Mouse (Mus musculus): Measurements from ENCODE around the gene Chchd3. TPM values are rescaled to one million over a fixed set of nuclear protein-coding genes. Genes with fewer than 3 reads are reported as not detected.

Chchd3 gene
- total RNA-seq, 2 experiments from 2014 or later = 173 to 251 TPM

DNA sequence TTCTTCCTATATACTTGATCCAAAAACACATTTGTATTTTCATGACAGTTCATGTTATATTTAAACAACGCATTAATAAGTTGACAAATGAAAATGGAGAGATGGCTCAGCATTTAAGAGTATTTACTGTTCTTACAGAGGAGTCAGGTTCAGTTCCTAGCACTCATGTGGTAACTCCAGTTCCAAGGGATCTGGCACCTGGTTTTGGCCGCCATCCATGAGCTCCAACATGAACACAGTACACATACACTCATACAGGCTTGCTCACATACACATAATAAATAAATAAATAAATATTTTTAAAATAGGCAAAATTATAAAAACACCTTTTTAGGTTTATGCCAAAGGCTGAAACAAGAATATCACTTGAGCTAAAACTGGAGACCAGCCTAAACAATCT lies 35.0 kb downstream of the Chchd3 start:
- DNase-seq (ENCODE audit: low spot score in 2 of 2) = no peak

DNA sequence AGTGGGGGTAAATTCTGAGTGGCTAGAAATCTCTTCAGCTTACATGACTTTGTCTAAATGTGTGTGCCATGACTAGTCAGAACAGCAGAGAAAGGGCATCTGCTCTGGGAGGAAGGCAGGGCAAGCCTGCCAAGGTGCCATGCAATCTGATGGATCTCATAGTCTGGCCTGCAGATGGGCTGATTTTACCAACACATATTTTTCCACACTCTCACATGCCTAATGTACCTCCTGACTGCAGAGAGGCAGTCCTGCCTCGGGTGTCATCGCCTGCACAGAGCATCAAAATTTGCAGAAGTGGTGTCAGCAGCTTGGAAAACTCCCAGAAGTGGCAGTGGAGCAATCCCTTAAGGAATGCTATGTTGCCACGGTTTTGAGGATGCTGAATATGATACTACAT lies 55.5 kb downstream of the Chchd3 start:
- no peak for DNase-seq (ENCODE audit: low spot score in 2 of 2)

DNA sequence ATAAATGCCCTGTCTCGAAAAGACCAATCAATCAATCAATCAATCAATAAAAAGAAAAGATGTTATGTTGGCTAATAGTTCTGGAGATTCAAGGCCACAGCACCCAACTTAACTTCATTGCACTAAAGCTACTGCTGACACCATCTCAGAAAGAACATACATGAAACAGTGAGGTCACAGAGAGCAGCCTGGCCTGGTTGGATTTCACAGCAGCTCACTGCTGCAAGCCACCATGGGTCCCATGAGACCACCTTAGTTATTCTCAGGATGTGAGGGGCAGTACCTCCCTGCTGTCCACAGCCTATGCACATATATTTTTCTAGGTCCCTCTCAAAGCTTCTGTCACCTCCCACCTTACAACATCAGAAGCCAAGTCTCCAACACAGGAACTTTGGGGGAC lies 57.1 kb downstream of the Chchd3 start:
- no peak for DNase-seq (ENCODE audit: low spot score in 2 of 2)

DNA sequence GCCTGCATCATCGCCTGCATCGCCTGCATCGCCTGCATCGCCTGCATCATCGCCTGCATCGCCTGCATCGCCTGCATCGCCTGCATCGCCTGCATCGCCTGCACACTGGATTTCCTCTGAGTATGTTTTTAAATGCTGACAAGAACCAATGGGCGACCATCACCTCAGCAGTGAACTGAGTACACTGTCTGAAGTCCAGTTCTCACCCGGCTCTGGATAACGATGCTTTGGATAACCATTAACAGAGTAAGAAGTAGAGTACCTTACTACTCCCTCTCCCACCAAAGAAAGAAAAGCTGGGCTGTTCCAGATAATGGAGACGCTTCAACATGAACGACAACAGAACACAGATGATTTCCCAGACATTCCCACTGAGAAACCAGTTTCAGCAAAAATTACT lies 58.8 kb downstream of the Chchd3 start:
- DNase-seq (ENCODE audit: low spot score in 2 of 2) = no peak

DNA sequence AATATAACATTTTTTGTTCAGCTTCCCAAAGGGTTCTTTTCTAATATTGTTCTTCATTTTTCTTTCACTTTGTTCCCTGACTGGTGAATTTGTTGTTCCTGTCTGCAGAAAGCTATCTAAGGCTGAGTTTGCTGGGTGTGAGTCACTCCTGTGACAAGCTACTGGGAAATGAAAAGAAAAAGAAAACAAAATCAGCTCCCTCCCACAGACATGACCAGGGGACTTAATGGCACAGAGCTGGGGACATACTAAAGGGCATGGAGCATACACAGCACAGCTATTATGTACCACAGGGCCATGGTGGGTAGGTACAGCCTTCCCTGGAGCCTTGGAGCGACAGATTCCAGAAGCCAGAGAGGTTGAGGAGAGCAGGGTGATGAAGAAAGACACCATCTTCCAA lies 63.5 kb downstream of the Chchd3 start:
- no peak for DNase-seq (ENCODE audit: low spot score in 2 of 2)

DNA sequence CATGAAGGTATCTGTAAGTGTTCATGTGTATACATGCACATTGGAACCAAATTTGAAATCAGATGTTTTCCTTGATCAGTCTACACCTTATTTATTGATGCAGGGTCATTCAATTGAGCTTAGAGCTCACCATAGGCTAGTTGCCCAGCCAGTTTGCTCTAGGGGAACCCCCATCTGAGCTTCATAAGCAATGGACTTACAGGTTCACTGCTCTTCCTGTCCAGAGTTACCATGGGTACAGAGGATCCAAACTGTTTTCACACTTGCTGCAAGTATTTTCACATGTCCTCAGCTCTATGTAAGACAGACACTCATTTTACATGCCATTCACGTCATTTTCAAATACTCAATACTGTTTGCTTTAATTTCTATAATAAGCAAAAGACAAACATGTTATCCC lies 66.2 kb downstream of the Chchd3 start:
- no peak for DNase-seq (ENCODE audit: low spot score in 2 of 2)

DNA sequence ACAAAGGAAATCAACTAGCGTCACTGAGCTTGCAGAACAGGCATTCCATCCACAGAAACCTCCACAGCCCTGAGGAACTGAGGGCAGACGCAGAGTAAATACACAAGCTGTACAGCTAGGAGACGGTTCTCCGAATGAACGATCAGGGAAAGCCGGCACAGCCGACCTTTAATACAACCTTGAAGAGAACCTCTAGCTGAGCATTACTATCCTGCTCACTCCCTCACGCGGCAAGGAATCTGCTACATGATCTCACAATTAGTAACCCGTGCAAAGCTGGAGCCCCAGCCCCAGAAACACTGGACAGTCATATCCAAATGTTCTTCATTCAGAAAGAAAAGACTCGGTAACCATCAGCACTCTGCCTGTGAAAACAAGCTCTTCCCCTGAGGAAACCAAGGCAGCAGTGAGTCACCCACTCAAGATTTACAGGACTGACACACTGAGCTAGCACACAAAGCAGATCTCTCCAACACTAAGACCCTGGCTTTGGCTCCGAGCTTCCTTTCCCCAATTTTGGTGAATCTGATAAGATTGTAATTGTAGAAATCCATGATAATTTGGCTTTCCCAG lies 69.9 kb downstream of the Chchd3 start:
- DNase-seq (ENCODE audit: low spot score in 2 of 2) = peak in 1 of 2 experiments; percentile 7

DNA sequence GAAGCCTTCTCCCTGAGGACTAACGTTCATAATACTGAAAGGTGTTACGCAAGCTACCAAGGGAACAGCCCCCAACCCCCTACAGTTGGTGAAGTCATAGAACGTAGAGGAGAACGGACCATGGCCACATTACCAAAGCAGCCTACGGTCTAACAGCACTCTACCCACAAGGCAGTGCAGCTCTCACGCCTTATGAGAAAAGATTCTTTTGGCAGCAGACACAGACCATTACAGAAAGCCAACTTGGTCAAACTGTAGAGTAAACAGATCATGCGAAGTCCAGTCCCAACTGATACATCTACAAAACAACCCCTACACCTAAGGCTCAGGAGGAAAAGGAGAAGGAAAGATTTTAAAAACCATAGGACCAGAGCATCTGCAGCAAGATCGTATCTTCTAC lies 71.5 kb downstream of the Chchd3 start:
- DNase-seq (ENCODE audit: low spot score in 2 of 2) = no peak

DNA sequence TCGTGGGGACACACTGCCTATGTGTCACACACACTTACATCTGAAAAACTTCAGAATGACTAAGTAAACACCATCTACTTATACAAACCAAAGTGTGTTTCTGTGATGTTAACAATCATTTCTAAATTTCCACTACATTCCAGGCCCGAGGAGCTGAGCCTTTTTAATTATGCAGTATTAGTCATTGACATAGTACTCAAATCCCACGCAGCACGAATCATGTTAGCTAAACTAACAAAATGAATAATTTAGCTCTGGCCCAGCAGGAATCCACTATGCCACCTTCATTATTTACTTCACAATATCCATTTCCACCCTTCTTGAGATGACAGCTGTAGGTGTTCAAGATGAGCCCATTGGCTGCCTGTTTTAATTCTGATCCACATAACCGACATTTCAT lies 76.2 kb downstream of the Chchd3 start:
- DNase-seq (ENCODE audit: low spot score in 2 of 2) = no peak

DNA sequence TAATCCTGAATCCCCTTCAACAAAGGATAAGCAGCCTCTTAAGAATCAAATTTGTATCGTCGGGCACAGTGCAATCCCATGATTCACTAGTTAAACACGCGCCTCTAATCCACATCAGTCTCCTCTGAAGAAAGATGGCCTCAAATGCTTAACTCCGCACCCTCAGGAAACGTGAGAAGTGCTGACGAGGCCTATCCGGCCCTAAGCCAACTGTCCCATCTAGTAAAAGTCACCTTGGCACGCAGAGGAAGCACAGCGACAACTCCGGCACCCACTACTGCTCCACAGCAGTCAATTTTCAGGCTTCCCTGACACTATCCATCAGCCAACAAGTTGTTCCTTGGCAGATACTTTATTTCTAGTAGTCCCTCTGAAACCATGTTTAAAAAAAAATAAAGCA lies 78.8 kb downstream of the Chchd3 start:
- DNase-seq (ENCODE audit: low spot score in 2 of 2) = no peak

DNA sequence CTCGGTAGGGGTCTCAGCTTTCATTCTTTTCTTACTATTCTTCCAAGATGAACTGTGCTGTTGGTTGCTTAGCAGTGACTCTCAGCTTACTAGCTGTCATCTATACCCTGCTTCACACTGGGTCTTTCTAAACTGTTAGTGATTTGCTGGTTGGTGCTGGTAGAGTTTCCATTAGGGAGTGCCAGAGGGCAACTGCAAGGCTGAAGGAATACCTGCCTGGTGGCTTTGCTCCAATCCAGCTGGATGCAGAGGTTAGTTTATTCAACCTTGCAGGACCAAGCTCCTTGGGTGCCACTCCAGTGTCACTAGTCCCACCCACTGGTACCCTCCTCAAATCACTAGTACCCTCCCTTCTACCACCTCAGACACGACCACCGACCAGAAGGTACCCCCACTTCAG lies 81.2 kb downstream of the Chchd3 start:
- DNase-seq (ENCODE audit: low spot score in 2 of 2) = no peak

DNA sequence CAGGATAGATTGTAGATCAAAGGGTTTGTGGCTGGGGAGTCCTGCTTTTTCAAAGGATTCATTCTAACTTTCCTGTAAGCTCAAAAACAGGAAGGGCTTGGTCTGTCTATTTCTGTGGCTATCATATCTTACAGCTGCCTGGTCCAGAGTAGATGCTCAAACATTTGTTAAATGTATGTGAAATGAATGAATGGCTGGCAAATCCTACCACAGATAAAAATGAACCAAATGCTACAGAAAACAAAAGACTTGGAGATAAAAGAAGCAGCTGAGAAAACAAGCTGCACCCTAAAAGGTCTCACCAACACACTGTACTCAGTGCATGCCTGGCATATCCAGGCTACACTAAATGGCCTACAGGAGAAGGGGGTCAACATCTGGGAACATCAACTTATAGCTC lies 88.1 kb downstream of the Chchd3 start:
- DNase-seq (ENCODE audit: low spot score in 2 of 2) = no peak

DNA sequence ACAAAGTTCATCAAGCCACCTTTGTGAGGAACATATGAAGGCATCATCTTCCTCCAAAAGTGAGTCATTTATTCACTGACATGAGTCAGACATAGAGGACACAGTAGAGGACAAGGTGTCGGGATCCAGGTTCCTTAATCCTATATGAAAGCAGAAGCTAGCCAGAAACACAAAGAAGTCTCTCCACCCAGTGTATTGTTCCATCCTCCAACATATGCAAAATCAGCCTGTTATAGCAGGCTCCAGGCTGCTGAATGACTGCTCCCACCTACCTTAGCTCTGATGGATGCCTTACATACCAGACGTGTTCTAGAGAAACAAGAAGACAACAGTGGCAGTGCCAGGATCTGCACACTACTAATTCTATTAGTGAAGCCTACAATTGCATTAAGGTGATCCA lies 91.1 kb downstream of the Chchd3 start:
- no peak for DNase-seq (ENCODE audit: low spot score in 2 of 2)

DNA sequence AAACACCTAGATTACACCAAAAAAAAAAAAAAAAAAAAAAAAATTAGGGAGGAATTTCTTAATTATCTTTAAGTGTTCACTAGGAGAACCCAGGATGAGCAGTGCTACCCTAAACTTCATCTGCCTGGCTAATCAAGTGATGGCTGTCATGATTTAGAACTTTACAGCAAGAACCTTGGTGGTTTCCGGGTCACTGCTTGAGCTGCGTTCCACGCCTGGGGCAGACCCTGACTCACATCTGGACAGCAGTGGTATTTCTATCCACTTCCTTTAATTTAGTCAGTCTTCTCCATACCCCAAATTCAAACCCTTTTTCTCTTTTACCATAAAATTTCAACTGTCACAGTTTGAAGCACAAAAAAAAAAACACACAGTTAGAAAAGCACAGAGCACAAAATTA lies 98.0 kb downstream of the Chchd3 start:
- no peak for DNase-seq (ENCODE audit: low spot score in 2 of 2)

DNA sequence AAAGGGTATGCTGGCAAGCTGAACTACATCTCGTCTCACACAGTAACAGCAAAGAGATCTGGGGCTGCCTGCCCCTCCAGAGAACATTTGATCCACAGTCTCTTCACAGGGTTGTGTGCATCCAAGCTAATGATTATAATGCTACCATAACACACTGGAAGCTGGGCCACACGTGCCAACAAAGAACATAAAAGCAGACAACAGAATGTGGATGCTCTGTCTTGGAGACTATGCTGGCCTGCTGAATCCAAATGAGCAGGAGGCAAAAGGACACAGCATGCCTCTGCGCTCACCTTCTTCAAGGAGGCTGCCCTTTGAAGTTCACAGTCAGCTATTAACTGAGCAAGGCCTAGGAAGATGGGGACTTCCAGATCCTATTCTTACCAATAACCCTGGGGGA lies 98.6 kb downstream of the Chchd3 start:
- no peak for DNase-seq (ENCODE audit: low spot score in 2 of 2)

DNA sequence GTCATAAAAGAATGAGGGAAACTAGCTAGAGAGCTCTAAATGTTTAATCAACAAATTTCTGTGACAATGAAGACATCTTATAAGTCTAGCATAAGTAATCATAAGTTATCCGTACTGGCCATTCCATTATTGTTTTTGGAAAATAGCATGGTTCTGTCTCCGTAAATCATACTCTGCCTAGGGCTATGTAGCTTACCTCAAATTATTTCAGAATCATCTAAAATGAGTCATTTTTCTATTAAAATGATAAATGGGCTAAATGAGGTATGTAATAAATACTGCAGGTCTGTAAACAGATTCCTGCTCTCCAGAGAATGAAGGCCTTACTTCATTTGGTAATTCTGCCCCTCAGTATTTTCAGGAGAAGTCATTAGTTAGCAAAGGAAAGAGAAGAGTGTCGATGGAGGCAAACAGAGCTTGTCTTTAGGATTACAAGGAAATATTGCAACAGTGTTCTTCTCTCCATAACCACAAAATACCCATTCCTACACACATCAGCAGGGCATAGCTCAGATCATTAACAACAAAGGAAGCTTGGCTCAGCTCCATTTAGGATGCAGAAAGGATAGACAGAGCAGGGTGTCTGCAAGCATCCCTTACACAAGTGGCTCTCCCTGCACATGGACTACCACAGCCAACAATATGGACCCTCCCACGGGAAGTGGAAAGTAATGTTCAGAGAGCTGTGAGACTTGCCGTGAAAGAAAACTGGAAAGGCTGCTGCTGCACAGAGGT lies 100.1 kb downstream of the Chchd3 start:
- no peak for DNase-seq (ENCODE audit: low spot score in 2 of 2)

DNA sequence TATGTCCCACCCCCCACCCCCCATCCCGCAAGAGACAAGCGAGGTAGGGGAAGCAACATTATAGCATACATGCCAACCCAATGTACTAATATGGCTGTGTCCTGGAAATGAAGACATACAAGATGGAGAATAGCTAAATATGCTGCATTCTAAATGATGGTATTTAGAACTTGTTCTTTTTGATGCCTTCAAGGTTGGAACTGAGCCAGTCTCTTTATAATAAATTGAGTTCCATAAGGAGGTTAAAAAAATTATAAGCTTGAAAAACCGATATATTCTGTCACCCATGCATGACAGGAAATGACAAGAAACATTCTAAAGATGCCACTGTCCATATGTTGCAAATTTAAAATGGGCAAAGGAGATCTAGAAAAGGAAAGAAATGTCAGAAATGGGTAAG lies 104.6 kb downstream of the Chchd3 start:
- no peak for DNase-seq (ENCODE audit: low spot score in 2 of 2)

DNA sequence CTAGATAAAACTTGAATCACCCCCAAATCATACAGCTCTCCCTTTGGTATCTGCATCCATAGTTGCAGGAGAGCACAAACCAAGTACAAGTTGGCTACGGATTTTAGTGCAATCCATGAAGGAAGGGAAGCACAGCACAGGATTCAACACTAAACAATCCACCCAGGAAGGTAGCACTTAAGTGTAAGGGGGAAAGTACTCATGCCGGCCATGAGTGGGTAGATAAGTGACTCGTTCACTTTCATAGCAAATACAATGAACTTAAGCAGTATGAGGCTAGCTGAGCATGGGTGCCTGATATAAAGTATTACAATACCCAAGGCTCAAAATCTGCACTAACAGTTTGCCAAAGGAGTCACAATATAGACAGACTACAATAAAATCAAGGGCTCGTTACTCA lies 109.1 kb downstream of the Chchd3 start:
- no peak for DNase-seq (ENCODE audit: low spot score in 2 of 2)

DNA sequence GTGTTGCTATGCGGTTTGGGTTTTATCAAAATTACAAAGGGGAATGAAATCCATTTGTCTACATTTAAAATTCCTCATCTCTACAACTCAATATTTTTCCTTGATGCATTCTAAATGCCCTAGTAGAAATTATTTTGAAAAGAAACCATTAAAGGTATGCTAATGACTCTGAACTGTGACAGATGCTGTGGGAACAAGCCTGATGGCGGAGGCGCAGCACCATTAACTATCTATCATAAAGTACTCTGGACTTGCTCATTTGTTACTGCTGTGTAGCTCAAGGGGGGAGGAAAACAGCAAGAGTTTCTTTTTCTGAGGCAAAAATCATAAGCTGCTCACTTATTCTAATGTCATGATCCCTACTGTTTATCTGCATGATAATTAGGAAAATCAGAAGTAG lies 110.4 kb downstream of the Chchd3 start:
- no peak for DNase-seq (ENCODE audit: low spot score in 2 of 2)

DNA sequence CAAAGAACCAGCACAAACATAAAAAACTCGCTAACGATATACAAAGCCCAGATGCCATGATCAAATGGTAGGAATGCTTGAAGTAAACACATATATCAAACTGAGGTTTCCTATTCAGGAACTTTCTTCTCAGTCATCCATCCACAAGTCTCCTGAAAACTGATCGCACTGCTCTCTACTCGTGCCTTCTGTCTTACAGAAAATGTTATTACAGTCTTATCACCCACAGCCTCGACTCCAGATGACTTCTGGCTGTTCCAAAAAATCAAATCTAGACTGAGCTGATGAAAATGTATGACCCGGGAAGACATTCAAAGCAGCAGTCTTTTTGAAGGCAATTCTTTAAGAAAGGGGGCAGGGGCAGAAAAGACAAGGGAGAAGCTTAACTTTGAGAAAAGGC lies 112.8 kb downstream of the Chchd3 start:
- DNase-seq (ENCODE audit: low spot score in 2 of 2) = no peak

DNA sequence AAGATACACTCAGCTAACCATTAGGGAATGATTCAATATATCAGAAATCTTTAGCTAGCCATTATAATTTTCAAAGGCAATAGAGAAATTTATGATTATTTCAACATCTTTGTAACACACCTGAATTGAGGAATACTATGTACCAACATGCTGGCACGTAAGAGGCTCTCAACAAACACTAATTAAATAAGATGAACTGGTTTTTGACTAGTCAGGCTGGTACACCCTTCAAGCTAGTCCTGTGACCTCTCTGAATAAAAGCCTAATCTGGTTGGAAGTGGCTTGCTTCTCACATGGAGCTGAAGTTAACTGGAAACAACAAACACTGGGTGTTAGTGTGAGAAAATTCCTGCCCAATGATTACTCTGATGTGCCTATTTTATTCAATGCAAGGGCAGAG lies 115.1 kb downstream of the Chchd3 start:
- DNase-seq (ENCODE audit: low spot score in 2 of 2) = no peak

DNA sequence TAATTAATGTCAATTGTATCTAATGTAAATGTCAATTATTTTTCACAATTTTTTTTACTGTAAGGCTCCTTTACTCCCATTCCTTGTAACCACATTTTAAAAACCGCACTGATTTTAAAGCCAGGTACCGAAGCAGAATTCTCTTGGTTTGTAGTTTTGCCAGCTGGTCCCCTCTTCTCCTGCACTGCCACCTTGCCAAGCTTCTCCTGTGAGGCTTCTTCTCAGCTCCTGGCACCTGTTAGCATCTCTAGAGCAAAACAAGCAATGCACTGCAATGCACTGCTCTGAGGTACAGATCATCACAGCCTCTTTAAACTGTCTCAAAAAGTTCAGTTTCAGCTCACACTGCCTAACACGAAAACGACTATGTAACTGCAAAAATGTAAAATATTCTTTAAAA lies 116.4 kb downstream of the Chchd3 start:
- no peak for DNase-seq (ENCODE audit: low spot score in 2 of 2)

DNA sequence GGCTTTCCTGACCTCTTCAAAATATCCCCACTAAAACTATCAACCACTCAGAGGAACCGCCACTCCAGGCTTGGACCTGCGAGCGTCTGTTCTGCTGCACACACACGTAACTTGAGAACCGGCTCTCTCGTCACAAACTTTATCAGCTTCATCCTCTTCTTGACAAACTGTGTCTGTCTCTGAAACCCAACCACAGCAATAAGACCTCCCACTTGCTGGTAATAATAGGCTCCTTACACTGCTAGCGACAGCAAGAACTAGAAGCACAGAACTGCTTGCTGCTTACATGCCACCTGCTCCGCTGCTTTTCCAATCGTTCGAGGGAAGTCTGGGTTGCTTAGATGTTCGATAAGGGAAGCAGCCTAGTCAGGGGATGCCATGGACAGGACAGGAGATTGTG lies 119.8 kb downstream of the Chchd3 start:
- DNase-seq (ENCODE audit: low spot score in 2 of 2) = no peak

Data from adrenal gland, adult 18-20 months (tissue).